Mouse (Mus musculus): ENCODE results near the gene Rgs7bp. TPM values are rescaled to one million over a fixed set of nuclear protein-coding genes. Genes with fewer than 3 reads are reported as not detected.

Gene Rgs7bp
- total and polyA plus RNA-seq, 3 experiments, result not detected

DNA sequence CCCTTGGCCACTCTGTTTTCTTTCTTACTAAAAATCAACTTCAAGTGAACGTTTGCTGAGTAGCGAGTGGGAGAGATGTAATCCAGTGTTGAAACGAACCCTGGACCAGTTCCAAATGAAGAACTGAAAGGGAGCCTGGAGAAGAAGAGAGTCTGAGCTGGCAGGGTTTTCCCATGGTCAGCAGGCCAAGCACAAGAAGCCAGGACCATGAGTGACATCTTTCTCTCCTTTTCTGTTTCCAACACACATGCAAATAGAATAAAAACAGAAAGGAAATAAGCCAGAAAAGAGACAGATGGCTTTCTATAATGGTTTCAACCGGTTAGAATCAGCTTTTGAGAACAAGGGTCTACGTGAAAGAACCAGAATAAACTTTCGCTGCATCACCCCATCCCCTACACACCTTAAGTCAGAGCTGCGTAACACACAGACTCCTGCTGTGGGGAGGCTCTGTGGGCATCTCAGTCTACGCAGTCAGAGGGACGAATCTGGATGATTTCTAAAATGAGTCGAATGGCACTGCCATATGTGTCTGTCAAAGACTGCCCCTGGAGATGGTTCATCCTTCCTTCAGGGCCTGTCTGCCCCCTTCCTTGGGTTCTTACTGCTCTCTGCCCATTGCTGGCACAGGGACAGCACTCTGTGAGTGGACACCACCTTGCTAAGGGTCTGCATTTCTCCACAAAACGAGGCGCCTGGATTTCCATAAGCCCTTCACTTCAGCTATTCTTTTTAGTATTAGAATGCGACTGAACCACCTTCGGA lies 93.6 kb downstream of the Rgs7bp start:
- no peak for TF ChIP-seq SIN3A (IDR thresholded peaks at IDR 0.05; ENCODE audit: low read length)
- no peak for TF ChIP-seq RCOR1 (IDR thresholded peaks at IDR 0.05; ENCODE audit: low read depth, low read length)
- TF ChIP-seq ZKSCAN1 (IDR thresholded peaks at IDR 0.05; ENCODE audit: low read depth, low read length), result no peak
- no peak for TF ChIP-seq USF1 (IDR thresholded peaks at IDR 0.05; ENCODE audit: low read depth, low read length)
- TF ChIP-seq JUND (IDR thresholded peaks at IDR 0.05; ENCODE audit: low read depth, low read length), result no peak
- no peak for TF ChIP-seq MEF2A (IDR thresholded peaks at IDR 0.05; ENCODE audit: extremely low read depth, insufficient replicate concordance, low read depth, low read length, poor library complexity, severe bottlenecking)
- TF ChIP-seq POLR2AphosphoS5 (IDR thresholded peaks at IDR 0.05; ENCODE audit: borderline replicate concordance, low read depth, low read length), result no peak
- TF ChIP-seq MYC (IDR thresholded peaks at IDR 0.05; ENCODE audit: low read depth, low read length), result no peak
- no peak for TF ChIP-seq MAFK (IDR thresholded peaks at IDR 0.05; ENCODE audit: borderline replicate concordance, low read depth, low read length)
- TF ChIP-seq MAX (IDR thresholded peaks at IDR 0.05; ENCODE audit: low read length), result no peak
- TF ChIP-seq NELFE (IDR thresholded peaks at IDR 0.05; ENCODE audit: low read depth, low read length), result no peak
- TF ChIP-seq TAL1 (IDR thresholded peaks at IDR 0.05; ENCODE audit: low read length), result no peak
- TF ChIP-seq CHD2 (IDR thresholded peaks at IDR 0.05; ENCODE audit: low read length), result no peak
- TF ChIP-seq BHLHE40 (IDR thresholded peaks at IDR 0.05; ENCODE audit: borderline replicate concordance, low read depth, low read length), result no peak
- TF ChIP-seq NRF1 (IDR thresholded peaks at IDR 0.05; ENCODE audit: insufficient read depth, low read depth, low read length, poor library complexity, severe bottlenecking), result no peak
- TF ChIP-seq CTCF (IDR thresholded peaks at IDR 0.05 in 2 of 3, conservative IDR thresholded peaks at IDR 0.05 in 1 of 3; ENCODE audit: control insufficient read depth in 1 of 3, insufficient read depth in 1 of 3, low read depth in 2 of 3, low read length in 3 of 3, poor library complexity in 1 of 3, severe bottlenecking in 1 of 3), result no peak
- no peaks in the 10 kb centered on the region for H3K79me2 ChIP-seq (ENCODE audit: control insufficient read depth, insufficient read depth, low read length, poor library complexity)
- no peaks in the 10 kb centered on the region for H3K4me1 ChIP-seq (ENCODE audit: control insufficient read depth in 1 of 2, insufficient read depth in 2 of 2, low read length in 2 of 2)
- peaks cover 0 to 1% of the 10 kb centered on the region in 2 experiments; a peak in 1 of 4 replicates for H3K27me3 ChIP-seq (ENCODE audit: control insufficient read depth in 1 of 2, insufficient read depth in 2 of 2, low read length in 2 of 2)
- H3K36me3 ChIP-seq (ENCODE audit: control insufficient read depth in 1 of 2, insufficient read depth in 2 of 2, low read length in 2 of 2), result no peaks in the 10 kb centered on the region
- no peak for DNase-seq (ENCODE audit: low read depth, low spot score)
- no peak overlapping the region for H3K4me3 ChIP-seq (ENCODE audit: control insufficient read depth in 1 of 2, insufficient read depth in 1 of 2, low read depth in 2 of 2, low read length in 2 of 2)
- H3K9ac ChIP-seq (ENCODE audit: control insufficient read depth, low read depth, low read length, poor library complexity, severe bottlenecking), result no peak overlapping the region
- H3K9me3 ChIP-seq (replicated peaks; ENCODE audit: insufficient read depth, low read length), result no peaks in the 10 kb centered on the region
- H3K27ac ChIP-seq (ENCODE audit: control insufficient read depth, low read depth, low read length), result no peak overlapping the region

DNA sequence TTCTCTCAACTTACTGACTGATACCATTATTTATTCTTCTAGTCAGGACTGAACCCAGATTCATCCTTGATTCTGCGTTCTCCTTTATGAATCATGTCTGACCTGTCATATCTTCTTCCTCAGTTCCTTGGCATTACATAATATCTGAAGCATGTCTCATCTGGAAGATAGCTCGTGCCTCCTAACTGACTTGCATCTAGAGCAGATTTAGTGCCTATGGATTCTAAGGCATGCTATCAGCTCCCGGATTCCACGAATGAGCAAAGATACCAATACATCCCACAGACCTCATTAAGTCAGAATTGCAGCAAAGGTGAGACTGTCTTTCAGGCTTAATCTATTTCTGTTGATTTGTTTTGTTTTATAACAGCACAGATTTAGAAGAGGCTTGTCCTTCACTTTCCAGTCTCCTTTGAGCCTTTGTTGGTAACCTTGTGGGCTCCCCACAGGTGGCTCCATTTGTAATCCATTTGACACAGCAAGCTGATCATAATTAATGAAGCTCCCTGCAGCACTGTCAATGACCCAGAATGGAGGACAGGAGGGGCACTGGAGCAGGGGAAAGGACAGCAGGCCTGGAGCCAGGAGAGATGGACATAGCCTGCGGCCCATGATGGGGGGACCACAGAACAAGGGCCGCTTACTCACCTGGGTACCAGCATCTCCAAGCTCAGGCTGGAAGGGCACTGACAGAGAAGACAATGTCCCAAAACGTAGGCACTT lies 94.4 kb downstream of the Rgs7bp start:
- H3K27ac ChIP-seq (ENCODE audit: control insufficient read depth, low read depth, low read length), result no peak overlapping the region
- peaks cover 0 to 1% of the 10 kb centered on the region in 2 experiments; a peak in 1 of 4 replicates for H3K27me3 ChIP-seq (ENCODE audit: control insufficient read depth in 1 of 2, insufficient read depth in 2 of 2, low read length in 2 of 2)
- H3K9ac ChIP-seq (ENCODE audit: control insufficient read depth, low read depth, low read length, poor library complexity, severe bottlenecking), result no peak overlapping the region
- H3K36me3 ChIP-seq (ENCODE audit: control insufficient read depth in 1 of 2, insufficient read depth in 2 of 2, low read length in 2 of 2), result no peaks in the 10 kb centered on the region
- DNase-seq (ENCODE audit: low read depth, low spot score), result no peak
- no peaks in the 10 kb centered on the region for H3K4me1 ChIP-seq (ENCODE audit: control insufficient read depth in 1 of 2, insufficient read depth in 2 of 2, low read length in 2 of 2)
- H3K4me3 ChIP-seq (ENCODE audit: control insufficient read depth in 1 of 2, insufficient read depth in 1 of 2, low read depth in 2 of 2, low read length in 2 of 2), result no peak overlapping the region
- no peaks in the 10 kb centered on the region for H3K79me2 ChIP-seq (ENCODE audit: control insufficient read depth, insufficient read depth, low read length, poor library complexity)
- TF ChIP-seq ZMIZ1 (IDR thresholded peaks at IDR 0.05; ENCODE audit: low read depth, low read length) (no peak), TBP (IDR thresholded peaks at IDR 0.05; ENCODE audit: low read depth, low read length) (no peak), SIN3A (IDR thresholded peaks at IDR 0.05; ENCODE audit: low read length) (no peak), MAFK (IDR thresholded peaks at IDR 0.05; ENCODE audit: borderline replicate concordance, low read depth, low read length) (no peak), EP300 (IDR thresholded peaks at IDR 0.05; ENCODE audit: low read depth in 1 of 2, low read length in 2 of 2) (no peak), HCFC1 (IDR thresholded peaks at IDR 0.05; ENCODE audit: low read depth, low read length) (no peak), MXI1 (IDR thresholded peaks at IDR 0.05; ENCODE audit: low read depth, low read length) (no peak), CHD2 (IDR thresholded peaks at IDR 0.05; ENCODE audit: low read length) (no peak), MAX (IDR thresholded peaks at IDR 0.05; ENCODE audit: low read length) (no peak), NRF1 (IDR thresholded peaks at IDR 0.05; ENCODE audit: insufficient read depth, low read depth, low read length, poor library complexity, severe bottlenecking) (no peak), KAT2A (conservative IDR thresholded peaks at IDR 0.05; ENCODE audit: low read depth, low read length) (no peak), GATA1 (IDR thresholded peaks at IDR 0.05; ENCODE audit: low read depth, low read length) (no peak), MEF2A (IDR thresholded peaks at IDR 0.05; ENCODE audit: extremely low read depth, insufficient replicate concordance, low read depth, low read length, poor library complexity, severe bottlenecking) (no peak)
- no peaks in the 10 kb centered on the region for H3K9me3 ChIP-seq (replicated peaks; ENCODE audit: insufficient read depth, low read length)

Data from MEL (cell line).